10 mouse cellular contexts compared by ENCODE assay signal in genomic region chr3:70873688-70874551, GRCm38 (mm10).
A peak's percentile ranks its signal among the peaks of the same experiment; 100 is the strongest.
DNase-seq lines count a peak whose midpoint lies in the region; ATAC-seq and TF ChIP-seq lines count a peak whose summit lies in the region.
"Had no signal": no experiment of that assay in that cellular context is flagged by ENCODE, and none has a peak within 500 bp of the region (broad histone marks: within the 10 kb centered on the region; RNA-seq: fewer than 3 reads in every experiment).

No protein-coding gene starts in this region.

- H3K4me1 ChIP-seq in heart, adult 2 months (ENCODE audit: control insufficient read depth, insufficient read depth, low read length) = no peaks in the 10 kb centered on the region; the same call in 1 of the 2 replicates
- no peaks in the 10 kb centered on the region for H3K4me1 ChIP-seq in heart, embryonic 11.5 days (ENCODE audit: control insufficient read depth, insufficient read depth, low read length)
- no peaks in the 10 kb centered on the region for H3K4me1 ChIP-seq in liver, embryonic 11.5 days (replicated peaks; ENCODE audit: control insufficient read depth, insufficient read depth, low read length)

- TF ChIP-seq POLR2A in heart, adult 2 months (IDR thresholded peaks at IDR 0.05; ENCODE audit: insufficient read depth, low read depth, low read length) = no peak
- no peak for TF ChIP-seq POLR2A in brain, embryonic 14.5 days (IDR thresholded peaks at IDR 0.05; ENCODE audit: borderline replicate concordance, extremely low read depth, insufficient read depth, insufficient read length, poor library complexity, severe bottlenecking)

- H3K27me3 ChIP-seq in heart, adult 2 months (ENCODE audit: control insufficient read depth, insufficient read depth, low read length) = no peaks in the 10 kb centered on the region
- H3K27me3 ChIP-seq in heart, embryonic 11.5 days (ENCODE audit: control insufficient read depth, insufficient read depth, low read length) = no peaks in the 10 kb centered on the region
- H3K27me3 ChIP-seq in liver, embryonic 11.5 days (replicated peaks; ENCODE audit: control insufficient read depth, insufficient read depth, low read length) = no peaks in the 10 kb centered on the region

- DNase-seq in heart, adult 2 months = peak in 1 of 2 experiments; percentile 14
- DNase-seq in 416B (ENCODE audit: low read depth) = peak; percentile 60
- DNase-seq in brain, embryonic 14.5 days (ENCODE audit: low read depth) = peak; percentile 90
- peak; percentile 25 to 43 for DNase-seq in layer of hippocampus, adult 2 months (ENCODE audit: low spot score in 2 of 2)
- DNase-seq in testis, postnatal 10 days (ENCODE audit: low spot score) = no peak
- no peak for DNase-seq in embryo, embryonic 10 days (ENCODE audit: low spot score)
- no peak for DNase-seq in liver, embryonic 11.5 days (ENCODE audit: low spot score)
- DNase-seq: kidney, postnatal 14 days; lung, postnatal 36 days had no signal

- H3K27ac ChIP-seq in heart, adult 2 months = peak overlapping the region; percentile 38
- no peak overlapping the region for H3K27ac ChIP-seq in heart, embryonic 11.5 days (ENCODE audit: low read depth, low read length)
- peak overlapping the region; percentile 69 for H3K27ac ChIP-seq in layer of hippocampus, adult 2 months
- no peak overlapping the region for H3K27ac ChIP-seq in liver, embryonic 11.5 days (ENCODE audit: low read depth, low read length)

- H3K9ac ChIP-seq in heart, adult 2 months (ENCODE audit: low read depth, low read length) = no peak overlapping the region
- H3K9ac ChIP-seq in heart, embryonic 11.5 days (ENCODE audit: low read depth, low read length) = no peak overlapping the region
- H3K9ac ChIP-seq in liver, embryonic 11.5 days (ENCODE audit: low read depth, low read length) = no peak overlapping the region

- peak; percentile 15; the same call in 1 of the 2 replicates for TF ChIP-seq CTCF in heart, adult 2 months (IDR thresholded peaks at IDR 0.05)
- TF ChIP-seq CTCF in brain, embryonic 14.5 days (IDR thresholded peaks at IDR 0.05; ENCODE audit: borderline replicate concordance, extremely low read depth, insufficient read depth, insufficient read length) = no peak
- peak; percentile 52 for TF ChIP-seq CTCF in layer of hippocampus, adult 2 months (conservative IDR thresholded peaks at IDR 0.05)

- no peak overlapping the region for H3K4me2 ChIP-seq in heart, embryonic 11.5 days
- no peak overlapping the region for H3K4me2 ChIP-seq in liver, embryonic 11.5 days

- H3K79me2 ChIP-seq in heart, adult 2 months (replicated peaks; ENCODE audit: control insufficient read depth, insufficient read depth, low read length) = no peaks in the 10 kb centered on the region

- ATAC-seq in heart, embryonic 11.5 days (replicated peaks; ENCODE audit: insufficient number of reproducible peaks, low FRiP score, low TSS enrichment) = no peak
- no peak for ATAC-seq in liver, embryonic 11.5 days (replicated peaks; ENCODE audit: low FRiP score)

- H3K9me3 ChIP-seq in heart, embryonic 11.5 days (replicated peaks; ENCODE audit: control insufficient read depth, low read length) = no peaks in the 10 kb centered on the region
- H3K9me3 ChIP-seq in liver, embryonic 11.5 days (ENCODE audit: control insufficient read depth, low read length) = no peaks in the 10 kb centered on the region

- no peak overlapping the region for H3K4me3 ChIP-seq in heart, adult 2 months
- H3K4me3 ChIP-seq in heart, embryonic 11.5 days (ENCODE audit: low read depth, low read length) = no peak overlapping the region
- H3K4me3 ChIP-seq in layer of hippocampus, adult 2 months = no peak overlapping the region
- no peak overlapping the region for H3K4me3 ChIP-seq in liver, embryonic 11.5 days (ENCODE audit: low read depth, low read length)

- intact Hi-C loops in heart, adult 2 months (cut with DNase I) = no loop called here

- no peaks in the 10 kb centered on the region for H3K36me3 ChIP-seq in heart, adult 2 months (ENCODE audit: control insufficient read depth, insufficient read depth, low read length)
- no peaks in the 10 kb centered on the region for H3K36me3 ChIP-seq in heart, embryonic 11.5 days (ENCODE audit: control insufficient read depth, insufficient read depth, low read length)
- H3K36me3 ChIP-seq in liver, embryonic 11.5 days (ENCODE audit: control insufficient read depth, insufficient read depth, low read length) = no peaks in the 10 kb centered on the region

- TF ChIP-seq EP300 in heart, adult 2 months (IDR thresholded peaks at IDR 0.05; ENCODE audit: insufficient read depth, low read depth, low read length) = no peak

- 36% methylated on average over 9 of the region's 9 CpGs for WGBS in heart, adult 2 months
- WGBS in heart, embryonic 11.5 days (ENCODE audit: insufficient replicate concordance) = 74% methylated on average over 9 of the region's 9 CpGs
- 83% methylated on average over 9 of the region's 9 CpGs for WGBS in liver, embryonic 11.5 days

Comparison
In these comparisons a context has a peak if more than half of its experiments do, and no peak if none do; other contexts are left out.
1. H3K27ac ChIP-seq: peak in heart, adult 2 months (single experiment) and layer of hippocampus, adult 2 months (single experiment); none in heart, embryonic 11.5 days (single experiment) and liver, embryonic 11.5 days (single experiment).
2. DNase-seq: peak in 416B (single experiment), brain, embryonic 14.5 days (single experiment) and layer of hippocampus, adult 2 months (2 of 2); none in testis, postnatal 10 days (single experiment), embryo, embryonic 10 days (single experiment) and liver, embryonic 11.5 days (single experiment).